Mouse (Mus musculus): ENCODE data around the gene Capn6. TPM values are rescaled to one million over a fixed set of nuclear protein-coding genes. Genes with fewer than 3 reads are reported as not detected.

The Capn6 gene
- polyA plus RNA-seq, 1 experiment = 7.4 TPM

GRCm38 (mm10) chrX:143818961-143819360 is 8.3 kb downstream of the Capn6 start:
- H3K27me3 ChIP-seq (ENCODE audit: control insufficient read depth, insufficient read depth, low read length, poor library complexity, severe bottlenecking) = no peaks in the 10 kb centered on the region
- no peaks in the 10 kb centered on the region for H3K4me1 ChIP-seq (ENCODE audit: control insufficient read depth, insufficient read depth, low read length)
- no peak overlapping the region for H3K27ac ChIP-seq (ENCODE audit: insufficient read depth, low read length)
- TF ChIP-seq CTCF (IDR thresholded peaks at IDR 0.05; ENCODE audit: low read depth, low read length) = no peak
- TF ChIP-seq POLR2A (IDR thresholded peaks at IDR 0.05; ENCODE audit: insufficient read depth, low read length) = no peak
- no peak for TF ChIP-seq EP300 (IDR thresholded peaks at IDR 0.05; ENCODE audit: insufficient read depth, low read depth, low read length)
- no peaks in the 10 kb centered on the region for H3K36me3 ChIP-seq (ENCODE audit: control insufficient read depth, insufficient read depth, low read length, poor library complexity, severe bottlenecking)
- no peaks in the 10 kb centered on the region for H3K9me3 ChIP-seq (replicated peaks; ENCODE audit: control insufficient read depth, insufficient read depth, low read length, poor library complexity, severe bottlenecking)
- H3K9ac ChIP-seq (ENCODE audit: low read depth, poor library complexity, severe bottlenecking) = no peak overlapping the region
- H3K4me3 ChIP-seq (ENCODE audit: low read depth, low read length) = no peak overlapping the region

- Histone ChIP-seq H3K36me3 (ENCODE audit: control insufficient read depth, insufficient read depth, low read length, poor library complexity, severe bottlenecking) (no peaks in the 10 kb centered on the region), H3K4me1 (ENCODE audit: control insufficient read depth, insufficient read depth, low read length) (no peaks in the 10 kb centered on the region), H3K4me3 (ENCODE audit: low read depth, low read length) (no peak overlapping the region), H3K27ac (ENCODE audit: insufficient read depth, low read length) (no peak overlapping the region), H3K27me3 (ENCODE audit: control insufficient read depth, insufficient read depth, low read length, poor library complexity, severe bottlenecking) (no peaks in the 10 kb centered on the region), H3K9me3 (replicated peaks; ENCODE audit: control insufficient read depth, insufficient read depth, low read length, poor library complexity, severe bottlenecking) (no peaks in the 10 kb centered on the region), H3K9ac (ENCODE audit: low read depth, poor library complexity, severe bottlenecking) (no peak overlapping the region)
- no peak for TF ChIP-seq EP300 (IDR thresholded peaks at IDR 0.05; ENCODE audit: insufficient read depth, low read depth, low read length)
- no peak for TF ChIP-seq CTCF (IDR thresholded peaks at IDR 0.05; ENCODE audit: low read depth, low read length)
- no peak for TF ChIP-seq POLR2A (IDR thresholded peaks at IDR 0.05; ENCODE audit: insufficient read depth, low read length)
These were observed 11.3 kb downstream of the Capn6 start for GRCm38 (mm10) chrX:143815948-143816347.

GRCm38 (mm10) chrX:143762556-143762955 is 64.7 kb downstream of the Capn6 start:
- no peaks in the 10 kb centered on the region for H3K4me1 ChIP-seq (ENCODE audit: control insufficient read depth, insufficient read depth, low read length)

More at GRCm38 (mm10) chrX:143762556-143762955, 64.7 kb downstream of the Capn6 start:
- no peak for TF ChIP-seq POLR2A (IDR thresholded peaks at IDR 0.05; ENCODE audit: insufficient read depth, low read length)
- no peak for TF ChIP-seq CTCF (IDR thresholded peaks at IDR 0.05; ENCODE audit: low read depth, low read length)
- TF ChIP-seq EP300 (IDR thresholded peaks at IDR 0.05; ENCODE audit: insufficient read depth, low read depth, low read length) = no peak
- Histone ChIP-seq H3K4me3 (ENCODE audit: low read depth, low read length) (no peak overlapping the region), H3K27ac (ENCODE audit: insufficient read depth, low read length) (no peak overlapping the region), H3K9me3 (replicated peaks; ENCODE audit: control insufficient read depth, insufficient read depth, low read length, poor library complexity, severe bottlenecking) (no peaks in the 10 kb centered on the region), H3K27me3 (ENCODE audit: control insufficient read depth, insufficient read depth, low read length, poor library complexity, severe bottlenecking) (no peaks in the 10 kb centered on the region), H3K36me3 (ENCODE audit: control insufficient read depth, insufficient read depth, low read length, poor library complexity, severe bottlenecking) (no peaks in the 10 kb centered on the region), H3K9ac (ENCODE audit: low read depth, poor library complexity, severe bottlenecking) (no peak overlapping the region)

Other genes starting within 250 kb of the Capn6 start
- gene Dcx, start 105.9 kb upstream of the Capn6 start, polyA plus RNA-seq (2011; ENCODE audit: insufficient read depth, insufficient read length, low read depth, missing spikeins) = 0.09 TPM in 1 of 2 replicates, not detected in the other

Measured in ES-Bruce4 (cell line).